Mouse (Mus musculus) lung, postnatal 36 days (tissue): ENCODE results near the gene Mtch1.
"Not testable (repeated sequence)": the region's sequence is repeated elsewhere in the genome, so short reads cannot be mapped to it uniquely, and the experiment has no call there.

ENCODE experiments used
- DNase-seq: peaks from one replicate; pipeline ENCODE4 v3.0.0; 2022; ENCODE audit warnings: mixed read lengths

Gene Mtch1

GRCm38 (mm10) chr17:29332186-29332685, 15.5 kb downstream of the Mtch1 start:
- no peak for DNase-seq

GRCm38 (mm10) chr17:29330671-29331410, 16.9 kb downstream of the Mtch1 start:
- no peak for DNase-seq

- DNase-seq = no peak
These were observed 17.5 kb downstream of the Mtch1 start for GRCm38 (mm10) chr17:29330221-29330620.

- no peak for DNase-seq
These were observed 20.0 kb downstream of the Mtch1 start for GRCm38 (mm10) chr17:29327691-29328090.

GRCm38 (mm10) chr17:29326531-29327529, 20.9 kb downstream of the Mtch1 start:
- no peak for DNase-seq

- DNase-seq = no peak
These were observed 21.9 kb downstream of the Mtch1 start for GRCm38 (mm10) chr17:29325831-29326230.

- no peak for DNase-seq
These were observed 24.1 kb downstream of the Mtch1 start for GRCm38 (mm10) chr17:29323625-29324024.

GRCm38 (mm10) chr17:29322603-29322962, 25.2 kb downstream of the Mtch1 start:
- peak; percentile 92 for DNase-seq

GRCm38 (mm10) chr17:29321765-29322602, 25.8 kb downstream of the Mtch1 start:
- no peak for DNase-seq

- DNase-seq = no peak
These were observed 27.7 kb downstream of the Mtch1 start for GRCm38 (mm10) chr17:29319881-29320639.

- DNase-seq = no peak
These were observed 28.3 kb downstream of the Mtch1 start for GRCm38 (mm10) chr17:29319476-29319875.

GRCm38 (mm10) chr17:29318731-29319250, 28.9 kb downstream of the Mtch1 start:
- DNase-seq = no peak

- DNase-seq = not testable (repeated sequence)
These were observed 30.4 kb downstream of the Mtch1 start, which contains the start of gene Pi16 for GRCm38 (mm10) chr17:29317380-29317779. Gene Pi16, plus strand, starts transcription at chr17:29317680.

GRCm38 (mm10) chr17:29316891-29317290, 30.8 kb downstream of the Mtch1 start:
- DNase-seq = no peak

- DNase-seq = no peak
These were observed 31.9 kb downstream of the Mtch1 start for GRCm38 (mm10) chr17:29315672-29316465.

GRCm38 (mm10) chr17:29313300-29313699, 34.4 kb downstream of the Mtch1 start:
- DNase-seq = no peak

GRCm38 (mm10) chr17:29312082-29312481, 35.7 kb downstream of the Mtch1 start:
- no peak for DNase-seq

GRCm38 (mm10) chr17:29311602-29312001, 36.1 kb downstream of the Mtch1 start:
- DNase-seq = no peak

- peak; percentile 28 for DNase-seq
These were observed 37.6 kb downstream of the Mtch1 start for GRCm38 (mm10) chr17:29310056-29310623.

GRCm38 (mm10) chr17:29305871-29306270, 41.9 kb downstream of the Mtch1 start:
- DNase-seq = no peak
